Mouse (Mus musculus) stomach, embryonic 15.5 days (tissue): ENCODE results near the gene Cd2ap. TPM values are rescaled to one million over a fixed set of nuclear protein-coding genes. Genes with fewer than 3 reads are reported as not detected.

Experiments
- ATAC-seq: fragments of 200-750 bp; cut with Nextera tagmentation; 2 replicates; pipeline ENCODE4 v1.8.0; 2017; ENCODE audit warnings: low read depth, moderate number of reproducible peaks, moderate TSS enrichment; ENCODE audit not compliant: insufficient read depth, low FRiP score
- H3K27ac ChIP-seq: fragments of 300-500 bp; sonication (generic); 2 replicates; pipeline ENCODE4 v1.5.1; 2015; ENCODE audit warnings: mild to moderate bottlenecking, inconsistent platforms
- H3K27me3 ChIP-seq: fragments of 300-500 bp; sonication (generic); replicated peaks from 2 replicates; pipeline ENCODE4 v1.6.1; 2015; ENCODE audit warnings: inconsistent platforms
- H3K36me3 ChIP-seq: fragments of 300-500 bp; sonication (generic); 2 replicates; pipeline ENCODE4 v1.6.1; 2015; ENCODE audit warnings: inconsistent platforms
- H3K4me1 ChIP-seq: fragments of 300-500 bp; sonication (generic); 2 replicates; pipeline ENCODE4 v1.6.1; 2015; ENCODE audit warnings: inconsistent platforms
- H3K4me2 ChIP-seq: fragments of 300-500 bp; sonication (generic); 2 replicates; pipeline ENCODE4 v1.6.1; 2015; ENCODE audit warnings: mild to moderate bottlenecking, inconsistent platforms
- H3K4me3 ChIP-seq: fragments of 300-500 bp; sonication (generic); replicated peaks from 2 replicates; pipeline ENCODE4 v1.5.1; 2015; ENCODE audit warnings: inconsistent platforms
- H3K9ac ChIP-seq: fragments of 300-500 bp; sonication (generic); 2 replicates; pipeline ENCODE4 v1.6.1; 2015; ENCODE audit warnings: inconsistent platforms
- H3K9me3 ChIP-seq: fragments of 300-500 bp; sonication (generic); 2 replicates; pipeline ENCODE4 v1.6.1; 2016; ENCODE audit warnings: inconsistent platforms
- WGBS: fragments of 180-500 bp; shearing (Covaris S2); methylation state at CpG from one replicate; pipeline ENCODE4 v1.1.7; 2015; 5-methylcytosine and 5-hydroxymethylcytosine counted together
- polyA plus RNA-seq: library from polyadenylated mRNA; unstranded; fragments of >200 nt; fragmentation: Nextera tagmentation; extraction: Ambion mirVana; gene quantifications from 2 replicates; pipeline ENCODE4 v1.2.1, GENCODE M21; 2015

Gene Cd2ap
- polyA plus RNA-seq, 1 experiment from 2014 or later: 37.4 TPM

GRCm38 (mm10) chr17:42745657-42746420, 130.6 kb downstream of the Cd2ap start:
- Histone ChIP-seq H3K4me3 (no peak overlapping the region), H3K27me3 (no peaks in the 10 kb centered on the region), H3K9me3 (no peaks in the 10 kb centered on the region), H3K9ac (no peak overlapping the region), H3K27ac (no peak overlapping the region), H3K36me3 (no peaks in the 10 kb centered on the region), H3K4me2 (no peak overlapping the region), H3K4me1 (no peaks in the 10 kb centered on the region)
- ATAC-seq: no peak
- 50% methylated on average over 6 of the region's 6 CpGs for WGBS

Other genes with a start within 250 kb of the Cd2ap start
- gene Adgrf4, start 184.4 kb downstream of the Cd2ap start, polyA plus RNA-seq: 0.76 and 1.8 TPM in 2 replicates
- 0.35 and 0.85 TPM in 2 replicates for gene Adgrf2, start 134.5 kb downstream of the Cd2ap start, polyA plus RNA-seq
- gene Tnfrsf21, start 139.9 kb upstream of the Cd2ap start, polyA plus RNA-seq: 30.9 and 31.2 TPM in 2 replicates